Mouse (Mus musculus): Measurements from ENCODE around the gene Bcor. TPM values are rescaled to one million over a fixed set of nuclear protein-coding genes. Genes with fewer than 3 reads are reported as not detected.

Bcor gene
- total RNA-seq, 2 experiments from 2014 or later, result 10.4 to 14.4 TPM

GRCm38 (mm10) chrX:12151996-12152904 is 7.9 kb downstream of the Bcor start:
- intact Hi-C loops (cut with DNase I), result loop anchor here (5.0 to 10.0 kb wide), 3 partner anchors 70 to 527 kb away; no protein-coding TSS in a partner anchor
- no peak for DNase-seq

- intact Hi-C loops (cut with DNase I), result loop anchor here (5.0 to 10.0 kb wide), 3 partner anchors 69 to 527 kb away; no protein-coding TSS in a partner anchor
- no peak for DNase-seq
Measured at GRCm38 (mm10) chrX:12151269-12151995, 8.7 kb downstream of the Bcor start.

GRCm38 (mm10) chrX:12150425-12150824 is 9.7 kb downstream of the Bcor start:
- intact Hi-C loops (cut with DNase I), result loop anchor here (5.0 to 10.0 kb wide), 3 partner anchors 68 to 526 kb away; no protein-coding TSS in a partner anchor
- no peak for DNase-seq

GRCm38 (mm10) chrX:12146263-12146662 is 13.9 kb downstream of the Bcor start:
- DNase-seq, result no peak
- intact Hi-C loops (cut with DNase I), result no loop called here

GRCm38 (mm10) chrX:12142832-12143231 is 17.3 kb downstream of the Bcor start:
- DNase-seq, result no peak
- intact Hi-C loops (cut with DNase I), result no loop called here

GRCm38 (mm10) chrX:12140086-12140740 is 19.9 kb downstream of the Bcor start:
- DNase-seq, result no peak
- intact Hi-C loops (cut with DNase I), result no loop called here

GRCm38 (mm10) chrX:12138266-12138665 is 21.9 kb downstream of the Bcor start:
- intact Hi-C loops (cut with DNase I), result loop anchor here (10.0 kb wide), 1 partner anchor 503 kb away; no protein-coding TSS in a partner anchor
- DNase-seq, result no peak

- intact Hi-C loops (cut with DNase I), result loop anchor here (10.0 kb wide), 1 partner anchor 502 kb away; no protein-coding TSS in a partner anchor
- DNase-seq, result no peak
Measured at GRCm38 (mm10) chrX:12137121-12137521, 23.0 kb downstream of the Bcor start.

GRCm38 (mm10) chrX:12136261-12137101 is 23.7 kb downstream of the Bcor start:
- no peak for DNase-seq
- intact Hi-C loops (cut with DNase I), result loop anchor here (10.0 kb wide), 1 partner anchor 502 kb away; no protein-coding TSS in a partner anchor

GRCm38 (mm10) chrX:12135121-12136111 is 24.7 kb downstream of the Bcor start:
- peak; percentile 59 to 61 for DNase-seq
- intact Hi-C loops (cut with DNase I), result loop anchor here (10.0 kb wide), 1 partner anchor 501 kb away; no protein-coding TSS in a partner anchor

GRCm38 (mm10) chrX:12134541-12134940 is 25.6 kb downstream of the Bcor start:
- peak; percentile 58 to 68 for DNase-seq
- intact Hi-C loops (cut with DNase I), result loop anchor here (5.0 to 10.0 kb wide), 2 partner anchors 47 to 500 kb away; no protein-coding TSS in a partner anchor

- intact Hi-C loops (cut with DNase I), result loop anchor here (5.0 to 10.0 kb wide), 2 partner anchors 47 to 499 kb away; no protein-coding TSS in a partner anchor
- DNase-seq, result no peak
Measured at GRCm38 (mm10) chrX:12133836-12134431, 26.2 kb downstream of the Bcor start.

GRCm38 (mm10) chrX:12133178-12133835 is 26.8 kb downstream of the Bcor start:
- intact Hi-C loops (cut with DNase I), result loop anchor here (5.0 to 10.0 kb wide), 2 partner anchors 46 to 499 kb away; no protein-coding TSS in a partner anchor
- DNase-seq, result peak; percentile 56 to 62

GRCm38 (mm10) chrX:12132541-12133177 is 27.5 kb downstream of the Bcor start:
- intact Hi-C loops (cut with DNase I), result loop anchor here (5.0 to 10.0 kb wide), 2 partner anchors 45 to 498 kb away; no protein-coding TSS in a partner anchor
- DNase-seq, result no peak

GRCm38 (mm10) chrX:12129828-12130809 is 30.0 kb downstream of the Bcor start:
- intact Hi-C loops (cut with DNase I), result loop anchor here (5.0 to 10.0 kb wide), 2 partner anchors 43 to 495 kb away; no protein-coding TSS in a partner anchor
- DNase-seq, result no peak
